Mouse (Mus musculus) liver, embryonic 15.5 days (tissue): ENCODE data around the gene Rgs3. TPM values are rescaled to one million over a fixed set of nuclear protein-coding genes. Genes with fewer than 3 reads are reported as not detected.

Source experiments
- polyA plus RNA-seq: library from polyadenylated mRNA; unstranded; fragments of >200 nt; fragmentation: Nextera tagmentation; extraction: Ambion mirVana; gene quantifications from 2 replicates; pipeline ENCODE4 v1.2.1, GENCODE M21; 2015

Rgs3 gene
- polyA plus RNA-seq, 1 experiment from 2014 or later: 5.4 TPM

Other genes with a start within 250 kb of the Rgs3 start
- gene Fkbp15, start 199.3 kb upstream of the Rgs3 start, polyA plus RNA-seq: 14.1 and 15.6 TPM in 2 replicates
- 51.4 and 57.0 TPM in 2 replicates for gene Slc31a1, start 199.1 kb upstream of the Rgs3 start, polyA plus RNA-seq
- 53.5 and 57.4 TPM in 2 replicates for gene Cdc26, start 151.2 kb upstream of the Rgs3 start, polyA plus RNA-seq
- gene Prpf4, start 151.1 kb upstream of the Rgs3 start, polyA plus RNA-seq: 9.1 and 9.3 TPM in 2 replicates
- gene Rnf183, start 124.6 kb upstream of the Rgs3 start, polyA plus RNA-seq: not detected in 2 replicates
- 0.86 and 0.88 TPM in 2 replicates for gene Wdr31, start 89.0 kb upstream of the Rgs3 start, polyA plus RNA-seq
- gene Bspry, start 79.8 kb upstream of the Rgs3 start, polyA plus RNA-seq: 0.22 and 0.32 TPM in 2 replicates
- gene Hdhd3, start 56.4 kb upstream of the Rgs3 start, polyA plus RNA-seq: 7.8 and 9.6 TPM in 2 replicates
- gene Alad, start 39.9 kb upstream of the Rgs3 start, polyA plus RNA-seq: 582 and 589 TPM in 2 replicates
- 51.3 and 52.9 TPM in 2 replicates for gene Pole3, start 34.8 kb upstream of the Rgs3 start, polyA plus RNA-seq
- gene 4933430I17Rik, start 34.5 kb upstream of the Rgs3 start, polyA plus RNA-seq: 0.06 and 0.15 TPM in 2 replicates